Mouse (Mus musculus) lung, adult 2 months (tissue): Measurements from ENCODE around the gene Gm49387.

ENCODE experiments used
- CTCF ChIP-seq: fragments of 200-500 bp; IDR thresholded peaks from 2 replicates; pipeline ENCODE4 v1.5.1; 2011; ENCODE audit warnings: mild to moderate bottlenecking, low read length, control low read depth; ENCODE audit not compliant: insufficient read depth
- POLR2A ChIP-seq: fragments of 200-500 bp; IDR thresholded peaks from 2 replicates; pipeline ENCODE4 v1.6.1; 2011; ENCODE audit warnings: low read depth, mild to moderate bottlenecking, control low read depth, low read length, borderline replicate concordance; ENCODE audit errors: extremely low read depth

GRCm38 (mm10) chr14:31655406-31655805, 14.7 kb upstream of the Gm49387 start:
- no peak for TF ChIP-seq CTCF
- no peak for TF ChIP-seq POLR2A
